Mouse (Mus musculus): ENCODE measurements around the gene Cdr2. TPM values are rescaled to one million over a fixed set of nuclear protein-coding genes. Genes with fewer than 3 reads are reported as not detected.
"Not testable (repeated sequence)": the region's sequence is repeated elsewhere in the genome, so short reads cannot be mapped to it uniquely, and the experiment has no call there.

Cdr2 gene
- polyA plus RNA-seq, 1 experiment from 2014 or later = 13.9 TPM

DNA sequence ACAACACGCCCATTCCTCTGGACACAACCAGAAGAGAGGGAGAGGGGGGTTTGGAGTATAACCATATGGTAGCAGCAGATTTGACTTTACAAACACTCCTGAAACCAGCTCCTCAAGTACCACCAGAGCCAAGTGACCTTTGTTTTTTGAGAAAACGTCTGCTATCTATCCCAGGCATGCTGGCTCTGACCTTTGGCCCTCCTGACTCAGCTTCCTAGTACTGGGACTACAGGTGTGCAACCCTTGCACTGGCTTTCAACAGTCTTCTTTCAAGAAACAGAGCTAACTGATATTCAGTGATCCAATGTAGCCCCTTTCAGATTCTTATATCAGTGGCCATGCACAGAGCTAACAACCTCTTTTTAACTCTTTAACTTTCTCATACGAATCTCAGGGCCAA lies 20.2 kb downstream of the Cdr2 start:
- Histone ChIP-seq H3K9me3 (no peaks in the 10 kb centered on the region), H3K36me3 (peaks cover 45% of the 10 kb centered on the region), H3K27me3 (no peaks in the 10 kb centered on the region), H3K4me2 (replicated peaks) (no peak overlapping the region), H3K9ac (no peak overlapping the region), H3K27ac (no peak overlapping the region), H3K4me1 (no peaks in the 10 kb centered on the region; the same call in 1 of the 2 replicates), H3K4me3 (no peak overlapping the region)
- WGBS = 64% methylated on average over 3 of the region's 3 CpGs
- ATAC-seq (ENCODE audit: low FRiP score, low read depth) = no peak

DNA sequence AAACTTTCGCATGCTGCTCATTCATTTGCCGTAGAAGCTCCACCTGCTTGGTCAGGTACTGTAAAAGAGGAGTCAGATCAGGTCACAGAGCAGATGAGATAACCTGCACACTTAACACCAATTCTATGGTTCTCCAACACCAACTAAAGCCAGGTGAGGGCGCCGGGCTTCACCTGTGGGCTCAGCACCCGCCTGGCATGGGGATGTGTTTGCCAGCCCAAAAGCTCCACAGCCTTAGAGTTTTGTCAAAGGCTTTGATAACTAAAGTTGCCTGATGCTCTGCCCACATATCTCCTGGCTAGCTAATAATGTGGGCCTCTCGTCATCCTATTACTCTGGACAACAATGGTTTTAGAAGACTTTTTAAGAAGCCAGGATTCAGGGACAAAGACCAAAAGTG lies 21.5 kb downstream of the Cdr2 start:
- ATAC-seq (ENCODE audit: low FRiP score, low read depth) = no peak
- H3K27me3 ChIP-seq = no peaks in the 10 kb centered on the region
- H3K4me3 ChIP-seq = no peak overlapping the region
- 88% methylated on average over 6 of the region's 6 CpGs for WGBS
- H3K9ac ChIP-seq = no peak overlapping the region
- no peaks in the 10 kb centered on the region; the same call in 1 of the 2 replicates for H3K4me1 ChIP-seq
- no peak overlapping the region for H3K27ac ChIP-seq
- no peaks in the 10 kb centered on the region for H3K9me3 ChIP-seq
- H3K4me2 ChIP-seq (replicated peaks) = no peak overlapping the region
- H3K36me3 ChIP-seq = peaks cover 56% of the 10 kb centered on the region

DNA sequence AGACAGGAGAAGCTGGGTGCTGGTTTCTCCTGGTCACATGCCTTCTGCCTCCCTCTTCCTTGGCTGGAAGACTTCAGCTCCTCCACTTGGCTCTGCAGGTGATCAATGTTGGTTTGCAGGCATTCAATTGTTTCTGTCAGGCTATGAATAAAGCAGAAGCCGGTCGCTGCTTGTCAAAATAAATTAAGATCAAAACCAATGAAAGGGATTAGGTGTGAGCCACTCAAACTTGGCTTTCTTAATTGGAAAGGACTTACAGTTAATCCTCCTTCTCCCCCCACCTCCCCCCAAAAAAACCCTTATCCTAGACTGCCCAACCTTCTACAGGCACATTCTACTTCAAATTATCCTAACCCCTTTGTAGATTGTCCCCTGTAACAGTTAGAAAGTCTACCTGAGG lies 22.0 kb downstream of the Cdr2 start:
- no peaks in the 10 kb centered on the region for H3K27me3 ChIP-seq
- no peak overlapping the region for H3K9ac ChIP-seq
- no peaks in the 10 kb centered on the region; the same call in 1 of the 2 replicates for H3K4me1 ChIP-seq
- no peak overlapping the region for H3K4me3 ChIP-seq
- WGBS = 76% methylated on average over 2 of the region's 2 CpGs
- no peak for ATAC-seq (ENCODE audit: low FRiP score, low read depth)
- H3K4me2 ChIP-seq (replicated peaks) = no peak overlapping the region
- H3K36me3 ChIP-seq = peaks cover 56% of the 10 kb centered on the region
- no peak overlapping the region for H3K27ac ChIP-seq
- H3K9me3 ChIP-seq = no peaks in the 10 kb centered on the region

DNA sequence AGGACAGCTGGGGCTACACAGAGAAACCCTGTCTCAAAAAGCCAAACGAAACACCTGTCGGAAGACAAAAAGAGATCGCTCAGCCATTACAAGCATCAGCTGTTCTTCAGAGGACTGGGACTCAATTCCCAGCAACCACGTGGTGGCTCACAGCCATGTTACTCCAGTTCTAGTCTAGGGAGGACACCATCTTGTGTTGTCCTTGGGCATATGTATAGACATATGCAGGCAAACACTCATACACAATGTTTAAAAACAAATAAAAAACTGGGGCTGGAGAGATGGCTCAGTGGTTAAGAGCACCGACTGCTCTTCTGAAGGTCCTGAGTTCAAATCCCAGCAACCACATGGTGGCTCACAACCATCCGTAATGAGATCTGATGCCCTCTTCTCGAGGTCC lies 28.5 kb downstream of the Cdr2 start:
- ATAC-seq (ENCODE audit: low FRiP score, low read depth); H3K9ac ChIP-seq; H3K9me3 ChIP-seq; H3K4me2 ChIP-seq (replicated peaks); H3K4me3 ChIP-seq; H3K27ac ChIP-seq; H3K27me3 ChIP-seq; H3K4me1 ChIP-seq: not testable (repeated sequence)
- peaks cover 50% of the 10 kb centered on the region for H3K36me3 ChIP-seq
- 91% methylated on average over 7 of the region's 7 CpGs for WGBS

DNA sequence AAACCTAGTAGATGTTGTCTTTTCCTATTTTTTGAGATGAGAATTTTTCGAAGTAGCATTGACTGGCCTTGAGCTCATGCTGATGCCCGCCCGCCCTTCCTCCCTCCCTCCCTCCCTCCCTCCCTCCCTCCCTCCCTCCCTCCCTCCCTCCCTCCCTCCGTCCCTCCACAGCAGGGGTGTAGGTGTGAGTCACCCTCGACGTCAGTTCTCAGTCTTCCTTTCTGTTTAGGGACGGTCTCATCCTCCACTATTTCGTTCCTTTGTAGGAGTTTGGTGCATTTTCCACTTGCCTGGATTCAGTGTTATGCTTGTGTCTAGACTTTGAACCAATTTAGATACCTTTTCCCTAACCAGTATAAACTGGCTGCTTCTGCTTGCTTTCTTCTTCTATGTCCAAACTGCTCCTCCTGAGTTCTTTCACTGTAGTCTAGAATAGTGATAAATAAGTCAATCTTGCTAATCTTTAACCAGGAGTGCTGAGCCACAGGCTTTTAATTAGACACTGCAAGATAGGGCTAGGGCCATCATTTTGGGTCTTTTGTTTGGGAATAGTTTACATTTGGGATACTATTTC lies 38.1 kb downstream of the Cdr2 start:
- Histone ChIP-seq H3K4me3 (no peak overlapping the region), H3K27me3 (no peaks in the 10 kb centered on the region), H3K4me1 (peaks cover 10% of the 10 kb centered on the region; the same call in 1 of the 2 replicates), H3K9ac (no peak overlapping the region), H3K4me2 (replicated peaks) (no peak overlapping the region), H3K9me3 (no peaks in the 10 kb centered on the region), H3K27ac (no peak overlapping the region), H3K36me3 (peaks cover 76% of the 10 kb centered on the region)
- WGBS = 84% methylated on average over 5 of the region's 8 CpGs
- no peak for ATAC-seq (ENCODE audit: low FRiP score, low read depth)

DNA sequence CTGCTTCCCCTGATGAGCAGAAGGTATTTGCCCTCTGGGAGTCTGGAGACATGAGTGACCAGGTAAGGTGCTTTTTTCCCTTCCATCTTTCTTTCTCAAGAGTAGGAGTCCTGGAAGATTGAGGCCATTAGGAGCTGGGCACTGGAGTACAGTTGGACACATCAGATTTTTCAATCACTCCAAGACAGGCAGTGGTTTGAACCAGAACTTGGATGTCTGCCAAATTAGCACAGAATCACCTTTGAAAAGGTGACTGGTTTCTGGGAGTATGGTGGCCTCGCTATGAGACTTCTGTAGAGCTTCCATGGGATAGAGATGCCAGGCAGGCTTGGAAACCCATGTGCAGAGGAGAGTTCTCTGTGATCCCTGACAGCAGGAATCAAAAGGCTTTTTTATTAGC lies 39.6 kb downstream of the Cdr2 start:
- WGBS = 75% methylated on average over 1 of the region's 1 CpGs
- ATAC-seq (ENCODE audit: low FRiP score, low read depth) = no peak
- Histone ChIP-seq H3K36me3 (peaks cover 78% of the 10 kb centered on the region), H3K4me1 (peaks cover 10% of the 10 kb centered on the region; the same call in 1 of the 2 replicates), H3K9ac (no peak overlapping the region), H3K9me3 (no peaks in the 10 kb centered on the region), H3K27ac (no peak overlapping the region), H3K27me3 (no peaks in the 10 kb centered on the region), H3K4me3 (no peak overlapping the region), H3K4me2 (replicated peaks) (no peak overlapping the region)

DNA sequence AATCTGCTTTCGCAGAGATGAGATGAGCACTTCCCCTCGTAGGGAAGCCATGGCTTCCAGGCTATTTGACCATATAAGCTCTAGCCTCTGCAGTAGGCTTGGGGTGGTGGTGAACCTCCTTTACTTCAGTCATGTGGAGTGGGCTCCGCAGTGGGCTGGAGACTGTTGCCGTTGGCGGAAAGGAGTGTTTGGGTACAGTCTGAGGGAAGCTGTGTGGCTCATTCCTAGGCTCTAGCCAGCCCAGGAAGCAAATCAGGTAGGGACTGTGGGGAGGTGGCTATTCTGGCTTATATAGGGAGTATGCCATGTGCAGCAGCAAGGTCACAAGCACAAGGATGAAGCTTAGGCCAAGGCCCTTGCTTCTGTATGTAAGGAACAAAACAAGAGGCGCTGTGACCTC lies 40.9 kb downstream of the Cdr2 start:
- Histone ChIP-seq H3K9ac (no peak overlapping the region), H3K9me3 (no peaks in the 10 kb centered on the region), H3K27ac (no peak overlapping the region), H3K4me1 (peaks cover 10% of the 10 kb centered on the region; the same call in 1 of the 2 replicates), H3K4me2 (replicated peaks) (no peak overlapping the region), H3K36me3 (peaks cover 85% of the 10 kb centered on the region), H3K27me3 (no peaks in the 10 kb centered on the region), H3K4me3 (no peak overlapping the region)
- 92% methylated on average over 6 of the region's 6 CpGs for WGBS
- ATAC-seq (ENCODE audit: low FRiP score, low read depth) = no peak

DNA sequence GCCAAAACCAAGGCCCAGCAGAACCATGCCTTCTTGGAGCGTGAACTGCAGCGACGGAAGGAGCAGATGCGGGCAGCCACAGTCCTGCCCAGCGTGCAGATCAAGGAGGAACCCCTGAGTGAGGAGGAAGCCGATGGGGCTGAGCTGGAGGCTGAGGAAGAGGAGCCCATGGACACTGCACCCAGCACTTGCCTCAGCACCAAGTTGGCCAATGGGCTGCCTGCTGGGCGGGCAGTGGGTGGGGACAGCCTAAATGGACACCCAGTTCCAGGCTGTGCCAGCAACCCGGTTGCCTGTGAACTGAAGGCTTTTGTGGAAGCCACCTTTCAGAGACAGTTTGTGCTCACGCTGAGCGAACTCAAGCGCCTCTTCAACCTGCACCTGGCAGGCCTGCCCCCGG lies 41.8 kb downstream of the Cdr2 start:
- ATAC-seq (ENCODE audit: low FRiP score, low read depth) = no peak
- Histone ChIP-seq H3K27me3 (no peaks in the 10 kb centered on the region), H3K4me1 (peaks cover 10% of the 10 kb centered on the region; the same call in 1 of the 2 replicates), H3K9ac (no peak overlapping the region), H3K27ac (no peak overlapping the region), H3K4me3 (no peak overlapping the region), H3K4me2 (replicated peaks) (no peak overlapping the region), H3K36me3 (peaks cover 90% of the 10 kb centered on the region), H3K9me3 (no peaks in the 10 kb centered on the region)
- 90% methylated on average over 12 of the region's 12 CpGs for WGBS

DNA sequence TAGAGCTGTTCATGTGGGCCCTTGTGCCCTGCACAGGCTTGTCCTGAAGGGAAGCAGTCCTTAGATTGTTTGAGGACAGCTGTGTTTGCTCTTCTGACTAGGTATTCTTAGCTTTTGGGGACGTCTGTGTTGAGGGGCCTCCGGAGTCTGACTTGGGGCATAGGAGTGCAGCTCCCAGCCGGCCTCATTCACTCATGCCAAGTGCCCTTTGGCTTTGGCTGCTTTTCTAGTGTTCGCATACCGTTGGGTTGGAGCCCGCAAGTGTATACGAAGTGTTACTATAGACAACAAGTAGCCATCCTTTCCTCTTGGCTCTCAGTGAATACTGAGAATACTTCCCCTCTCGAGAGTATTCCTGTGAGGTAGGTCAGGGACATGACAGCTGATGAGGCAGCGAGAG lies 43.9 kb downstream of the Cdr2 start:
- peaks cover 98% of the 10 kb centered on the region for H3K36me3 ChIP-seq
- H3K4me2 ChIP-seq (replicated peaks) = no peak overlapping the region
- WGBS = 95% methylated on average over 9 of the region's 9 CpGs
- H3K9me3 ChIP-seq = no peaks in the 10 kb centered on the region
- ATAC-seq (ENCODE audit: low FRiP score, low read depth) = no peak
- no peak overlapping the region for H3K4me3 ChIP-seq
- H3K27me3 ChIP-seq = no peaks in the 10 kb centered on the region
- peaks cover 7% of the 10 kb centered on the region; the same call in 1 of the 2 replicates for H3K4me1 ChIP-seq
- H3K9ac ChIP-seq = no peak overlapping the region
- no peak overlapping the region for H3K27ac ChIP-seq

DNA sequence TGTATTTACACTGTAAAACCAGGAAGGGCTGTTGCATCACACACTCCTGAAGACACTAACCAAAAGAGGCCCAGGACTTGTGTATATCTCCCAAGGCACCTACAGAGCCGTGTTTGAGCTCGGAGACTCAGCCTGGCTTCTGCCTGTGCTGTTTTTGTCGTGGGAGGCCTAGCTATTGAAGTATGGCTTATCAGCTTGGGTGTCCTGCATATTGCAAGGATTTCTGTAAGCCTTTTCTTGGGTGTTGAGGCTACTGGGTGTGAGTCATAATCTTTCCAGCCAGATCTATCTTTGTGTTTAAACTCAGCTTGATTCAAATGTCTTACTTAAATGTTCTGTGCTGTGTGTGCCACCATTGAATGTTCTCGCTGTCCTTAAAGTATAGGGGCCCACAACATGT lies 45.6 kb downstream of the Cdr2 start:
- Histone ChIP-seq H3K36me3 (peaks cover 97% of the 10 kb centered on the region), H3K4me3 (no peak overlapping the region), H3K4me1 (no peaks in the 10 kb centered on the region), H3K27ac (no peak overlapping the region), H3K4me2 (replicated peaks) (no peak overlapping the region), H3K9me3 (no peaks in the 10 kb centered on the region), H3K9ac (no peak overlapping the region), H3K27me3 (no peaks in the 10 kb centered on the region)
- no peak for ATAC-seq (ENCODE audit: low FRiP score, low read depth)
- 90% methylated on average over 4 of the region's 4 CpGs for WGBS

DNA sequence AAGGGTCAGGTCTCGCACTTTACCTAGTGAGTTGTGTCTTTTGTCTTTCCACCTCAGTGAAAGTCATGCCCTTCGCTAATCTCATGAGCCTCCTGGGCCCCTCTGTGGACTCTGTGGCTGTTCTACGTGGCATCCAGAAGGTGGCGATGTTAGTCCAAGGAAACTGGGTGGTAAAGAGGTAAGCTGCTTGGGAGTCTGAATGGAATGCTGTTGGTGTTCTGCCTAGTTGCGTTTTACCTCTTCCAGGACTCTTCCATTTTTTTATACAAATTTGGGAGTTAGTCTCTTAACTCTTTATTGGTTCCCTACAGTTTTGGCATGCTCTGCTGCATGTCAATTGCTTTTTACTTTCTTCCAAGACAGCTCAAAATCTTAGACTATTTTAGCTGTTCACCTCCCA lies 47.4 kb downstream of the Cdr2 start:
- no peak for ATAC-seq (ENCODE audit: low FRiP score, low read depth)
- Histone ChIP-seq H3K4me1 (no peaks in the 10 kb centered on the region), H3K9ac (no peak overlapping the region), H3K4me2 (replicated peaks) (no peak overlapping the region), H3K27ac (no peak overlapping the region), H3K9me3 (no peaks in the 10 kb centered on the region), H3K36me3 (peaks cover 96% of the 10 kb centered on the region), H3K27me3 (no peaks in the 10 kb centered on the region), H3K4me3 (no peak overlapping the region)
- 30% methylated on average over 5 of the region's 5 CpGs for WGBS

DNA sequence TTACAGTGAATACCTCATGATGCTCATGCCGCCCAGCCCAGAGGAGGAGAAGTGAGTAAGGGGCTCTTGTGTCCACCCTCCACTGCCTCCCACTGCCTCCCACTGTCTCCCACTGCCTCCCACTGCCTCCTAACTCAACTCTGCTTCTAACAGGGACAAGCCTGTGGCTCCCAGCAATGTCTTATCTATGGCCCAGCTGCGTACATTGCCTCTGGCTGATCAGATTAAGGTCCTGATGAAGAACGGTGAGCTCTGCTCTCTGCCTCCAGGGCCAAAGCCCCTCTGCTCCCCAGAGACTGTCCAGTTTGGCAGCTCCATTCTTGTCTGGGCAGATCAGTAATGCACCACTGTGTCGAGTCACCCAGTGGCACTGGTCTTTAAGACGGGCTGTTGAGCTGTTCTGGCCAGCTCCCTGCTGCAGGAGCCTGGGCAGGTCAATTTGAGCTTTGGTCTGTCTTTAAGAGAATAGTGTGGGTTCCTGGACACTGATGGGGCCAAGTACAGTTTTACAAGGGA lies 48.4 kb downstream of the Cdr2 start:
- H3K9me3 ChIP-seq = no peaks in the 10 kb centered on the region
- H3K27me3 ChIP-seq = no peaks in the 10 kb centered on the region
- peaks cover 96% of the 10 kb centered on the region for H3K36me3 ChIP-seq
- no peak overlapping the region for H3K4me3 ChIP-seq
- 85% methylated on average over 5 of the region's 5 CpGs for WGBS
- no peak overlapping the region for H3K9ac ChIP-seq
- H3K4me1 ChIP-seq = no peaks in the 10 kb centered on the region
- no peak overlapping the region for H3K4me2 ChIP-seq (replicated peaks)
- ATAC-seq (ENCODE audit: low FRiP score, low read depth) = no peak
- no peak overlapping the region for H3K27ac ChIP-seq

DNA sequence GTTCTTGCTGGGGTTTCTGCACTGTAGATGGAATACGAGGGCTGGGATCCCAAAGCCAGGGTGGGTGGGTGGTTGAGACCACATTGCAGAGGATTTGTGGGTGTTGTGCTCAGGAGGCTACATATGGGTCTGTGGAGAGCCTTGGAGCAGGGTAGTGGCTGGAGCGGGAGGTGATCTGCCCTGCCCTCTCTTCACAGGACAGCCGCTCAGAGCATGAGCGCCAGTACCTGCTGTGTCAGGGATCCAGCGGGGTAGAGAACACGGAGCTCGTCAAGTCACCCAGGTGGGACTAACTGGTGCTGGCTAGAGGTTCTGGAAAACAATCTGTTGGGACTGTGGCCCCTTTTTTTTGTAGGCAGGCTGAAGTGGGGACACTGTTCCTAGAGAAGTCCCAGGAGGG lies 49.0 kb downstream of the Cdr2 start:
- Histone ChIP-seq H3K36me3 (peaks cover 96% of the 10 kb centered on the region), H3K27me3 (no peaks in the 10 kb centered on the region), H3K4me2 (replicated peaks) (no peak overlapping the region), H3K27ac (no peak overlapping the region), H3K4me3 (no peak overlapping the region), H3K9me3 (no peaks in the 10 kb centered on the region), H3K9ac (no peak overlapping the region), H3K4me1 (no peaks in the 10 kb centered on the region)
- no peak for ATAC-seq (ENCODE audit: low FRiP score, low read depth)
- 89% methylated on average over 7 of the region's 7 CpGs for WGBS

Data from limb, embryonic 13.5 days (tissue).